Mouse (Mus musculus) hindbrain, embryonic 11.5 days (tissue): ENCODE measurements around the gene Raf1. TPM values are rescaled to one million over a fixed set of nuclear protein-coding genes. Genes with fewer than 3 reads are reported as not detected.
"Not testable (repeated sequence)": the region's sequence is repeated elsewhere in the genome, so short reads cannot be mapped to it uniquely, and the experiment has no call there.

ENCODE experiments used
- ATAC-seq: fragments of 200-750 bp; cut with Nextera tagmentation; 2 replicates; pipeline ENCODE4 v1.8.0; 2017; ENCODE audit warnings: mild to moderate bottlenecking, moderate TSS enrichment, moderate library complexity; ENCODE audit not compliant: low FRiP score
- DNase-seq: peaks from one replicate; pipeline ENCODE4 v3.0.0-alpha.2; 2015; ENCODE audit warnings: low spot score
- H3K27ac ChIP-seq: fragments of 300-500 bp; sonication (generic); 2 replicates; pipeline ENCODE4 v1.5.1; 2014; ENCODE audit warnings: mild to moderate bottlenecking, low read depth, low read length
- H3K27me3 ChIP-seq: fragments of 300-500 bp; sonication (generic); 2 replicates; pipeline ENCODE4 v1.6.1; 2014; ENCODE audit warnings: mild to moderate bottlenecking, low read length, moderate library complexity, mixed read lengths; ENCODE audit not compliant: control insufficient read depth, insufficient read depth
- H3K36me3 ChIP-seq: fragments of 300-500 bp; sonication (generic); 2 replicates; pipeline ENCODE4 v1.6.1; 2014; ENCODE audit warnings: mild to moderate bottlenecking, low read length, moderate library complexity, mixed read lengths; ENCODE audit not compliant: control insufficient read depth, insufficient read depth
- H3K4me1 ChIP-seq: fragments of 300-500 bp; sonication (generic); replicated peaks from 2 replicates; pipeline ENCODE4 v1.6.1; 2014; ENCODE audit warnings: low read length, mixed read lengths; ENCODE audit not compliant: control insufficient read depth, insufficient read depth
- H3K4me2 ChIP-seq: fragments of 300-500 bp; sonication (generic); replicated peaks from 2 replicates; pipeline ENCODE4 v1.6.1; 2014; ENCODE audit warnings: mild to moderate bottlenecking, low read depth, low read length
- H3K4me3 ChIP-seq: fragments of 300-500 bp; sonication (generic); 2 replicates; pipeline ENCODE4 v1.5.1; 2014; ENCODE audit warnings: low read depth, low read length
- H3K9ac ChIP-seq: fragments of 300-500 bp; sonication (generic); 2 replicates; pipeline ENCODE4 v1.6.1; 2014; ENCODE audit warnings: low read depth, low read length
- H3K9me3 ChIP-seq: fragments of 300-500 bp; sonication (generic); 2 replicates; pipeline ENCODE4 v1.6.1; 2016; ENCODE audit warnings: low read length; ENCODE audit not compliant: control insufficient read depth
- WGBS: fragments of 180-500 bp; shearing (Covaris S2); extraction: QIAGEN DNeasy Blood & Tissue Kit; methylation state at CpG from one replicate; pipeline ENCODE4 v1.1.7; 2014; 5-methylcytosine and 5-hydroxymethylcytosine counted together
- polyA plus RNA-seq: library from polyadenylated mRNA; unstranded; fragments of >200 nt; fragmentation: Nextera tagmentation; extraction: Ambion mirVana; gene quantifications from 2 replicates; pipeline ENCODE4 v1.2.1, GENCODE M21; 2014

Gene Raf1
- polyA plus RNA-seq, 1 experiment from 2014 or later, result 157 TPM

GRCm38 (mm10) chr6:115649792-115650365 lies 26.6 kb downstream of the Raf1 start:
- Histone ChIP-seq H3K9me3 (no peaks in the 10 kb centered on the region), H3K4me2 (no peak overlapping the region), H3K9ac (no peak overlapping the region), H3K4me3 (no peak overlapping the region), H3K27ac (no peak overlapping the region), H3K27me3 (no peaks in the 10 kb centered on the region), H3K36me3 (no peaks in the 10 kb centered on the region), H3K4me1 (no peaks in the 10 kb centered on the region)
- 87% methylated on average over 1 of the region's 1 CpGs for WGBS
- DNase-seq, result no peak
- ATAC-seq, result no peak

- Histone ChIP-seq H3K36me3 (0 out of 2 replicates have a peak, but pooled peaks cover 2% of the 10 kb centered on the region), H3K4me3 (no peak overlapping the region), H3K27ac (no peak overlapping the region), H3K27me3 (no peaks in the 10 kb centered on the region), H3K4me1 (no peaks in the 10 kb centered on the region), H3K9ac (no peak overlapping the region), H3K9me3 (no peaks in the 10 kb centered on the region), H3K4me2 (no peak overlapping the region)
- no peak for DNase-seq
- no peak for ATAC-seq
- whole genome bisulfite sequencing, result 80% methylated on average over 1 of the region's 1 CpGs
Measured at GRCm38 (mm10) chr6:115643315-115643714, 33.1 kb downstream of the Raf1 start.

GRCm38 (mm10) chr6:115638188-115638587 lies 38.2 kb downstream of the Raf1 start:
- WGBS, result 94% methylated on average over 7 of the region's 7 CpGs
- H3K36me3 ChIP-seq, H3K9me3 ChIP-seq, H3K27me3 ChIP-seq, H3K4me1 ChIP-seq, ATAC-seq, H3K9ac ChIP-seq, H3K4me3 ChIP-seq, DNase-seq, H3K27ac ChIP-seq, H3K4me2 ChIP-seq: not testable (repeated sequence)

- no peaks in the 10 kb centered on the region for H3K27me3 ChIP-seq
- H3K9ac ChIP-seq, result no peak overlapping the region
- WGBS, result 89% methylated on average over 2 of the region's 2 CpGs
- H3K4me1 ChIP-seq, result no peaks in the 10 kb centered on the region
- no peak overlapping the region for H3K4me3 ChIP-seq
- no peak overlapping the region for H3K27ac ChIP-seq
- no peak for DNase-seq
- peaks cover 5% of the 10 kb centered on the region; the same call in 1 of the 2 replicates for H3K36me3 ChIP-seq
- no peaks in the 10 kb centered on the region for H3K9me3 ChIP-seq
- no peak for ATAC-seq
- no peak overlapping the region for H3K4me2 ChIP-seq
Measured at GRCm38 (mm10) chr6:115634015-115634414, 42.4 kb downstream of the Raf1 start.

- ATAC-seq, result no peak
Measured at GRCm38 (mm10) chr6:115631056-115631795, 45.2 kb downstream of the Raf1 start.

GRCm38 (mm10) chr6:115626121-115626520 lies 50.3 kb downstream of the Raf1 start:
- Histone ChIP-seq H3K27me3 (no peaks in the 10 kb centered on the region), H3K9me3 (no peaks in the 10 kb centered on the region), H3K4me3 (no peak overlapping the region), H3K36me3 (peaks cover 10% of the 10 kb centered on the region; the same call in 1 of the 2 replicates), H3K4me1 (no peaks in the 10 kb centered on the region), H3K9ac (no peak overlapping the region), H3K4me2 (no peak overlapping the region), H3K27ac (no peak overlapping the region)
- WGBS, result 96% methylated on average over 5 of the region's 5 CpGs
- DNase-seq (no peak), ATAC-seq (no peak)

More at GRCm38 (mm10) chr6:115631056-115631795, 45.2 kb downstream of the Raf1 start:
- Histone ChIP-seq H3K9me3 (no peaks in the 10 kb centered on the region), H3K9ac (no peak overlapping the region), H3K27me3 (no peaks in the 10 kb centered on the region), H3K4me3 (no peak overlapping the region), H3K36me3 (peaks cover 3% of the 10 kb centered on the region; the same call in 1 of the 2 replicates), H3K4me1 (no peaks in the 10 kb centered on the region), H3K27ac (no peak overlapping the region), H3K4me2 (no peak overlapping the region)
- DNase-seq, result no peak
- 87% methylated on average over 3 of the region's 3 CpGs for WGBS

- DNase-seq (no peak), ATAC-seq (no peak)
- H3K27me3 ChIP-seq, result no peaks in the 10 kb centered on the region
- no peak overlapping the region for H3K4me3 ChIP-seq
- no peaks in the 10 kb centered on the region for H3K9me3 ChIP-seq
- no peak overlapping the region for H3K4me2 ChIP-seq
- H3K9ac ChIP-seq, result no peak overlapping the region
- H3K4me1 ChIP-seq, result no peaks in the 10 kb centered on the region
- H3K27ac ChIP-seq, result no peak overlapping the region
- H3K36me3 ChIP-seq, result peaks cover 33% of the 10 kb centered on the region
- 83% methylated on average over 1 of the region's 1 CpGs for WGBS
Measured at GRCm38 (mm10) chr6:115620942-115621341, 55.5 kb downstream of the Raf1 start.

- Histone ChIP-seq H3K27ac (no peak overlapping the region), H3K4me1 (no peaks in the 10 kb centered on the region), H3K4me2 (no peak overlapping the region), H3K4me3 (no peak overlapping the region), H3K36me3 (peaks cover 32% of the 10 kb centered on the region), H3K9ac (no peak overlapping the region), H3K27me3 (no peaks in the 10 kb centered on the region), H3K9me3 (no peaks in the 10 kb centered on the region)
- DNase-seq (no peak), ATAC-seq (no peak)
- WGBS, result 93% methylated on average over 10 of the region's 10 CpGs
Measured at GRCm38 (mm10) chr6:115619818-115620217, 56.6 kb downstream of the Raf1 start.

- Histone ChIP-seq H3K27ac (no peak overlapping the region), H3K9ac (no peak overlapping the region), H3K27me3 (no peaks in the 10 kb centered on the region), H3K4me3 (no peak overlapping the region), H3K4me2 (no peak overlapping the region), H3K4me1 (no peaks in the 10 kb centered on the region), H3K9me3 (no peaks in the 10 kb centered on the region), H3K36me3 (peaks cover 24% of the 10 kb centered on the region)
- ATAC-seq (no peak), DNase-seq (no peak)
- 92% methylated on average over 3 of the region's 3 CpGs for WGBS
Measured at GRCm38 (mm10) chr6:115615983-115616382, 60.5 kb downstream of the Raf1 start.
